Mouse (Mus musculus) adrenal gland, adult 18-20 months (tissue): Measurements from ENCODE around the gene Ddost. TPM values are rescaled to one million over a fixed set of nuclear protein-coding genes. Genes with fewer than 3 reads are reported as not detected.
A peak's percentile ranks its signal among the peaks of the same experiment; 100 is the strongest.

ENCODE experiments used
- DNase-seq, 2 experiments: peaks; one replicate each; pipeline ENCODE4 v3.0.0; 2021 to 2022; ENCODE audit warnings: low spot score in 2 of 2
- total RNA-seq, 2 experiments: library from RNA; stranded (reverse); gene quantifications; 1 replicate in 1 of 2; 2 replicates in 1 of 2; pipeline ENCODE4 v1.2.3; 2021

Gene Ddost
- total RNA-seq, 2 experiments from 2014 or later, result 115 to 119 TPM

DNA sequence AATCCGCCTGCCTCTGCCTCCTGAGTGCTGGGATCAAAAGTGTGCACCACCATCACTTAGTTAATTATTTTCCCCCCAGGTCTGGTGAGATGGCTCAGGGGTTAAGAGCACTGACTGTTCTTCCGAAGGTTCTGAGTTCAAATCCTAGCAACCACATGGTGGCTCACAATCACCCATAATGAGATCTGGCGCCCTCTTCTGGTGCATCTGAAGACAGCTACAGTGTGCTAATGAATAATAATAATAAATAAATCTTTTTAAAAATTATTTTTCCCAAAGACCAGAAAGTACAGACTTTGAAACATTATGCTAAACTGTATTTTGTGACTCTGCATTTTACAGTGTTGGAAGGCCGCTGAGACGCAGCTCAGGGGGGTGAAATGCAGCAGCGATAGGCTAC is 31.1 kb downstream of the Ddost start:
- DNase-seq, result no peak

DNA sequence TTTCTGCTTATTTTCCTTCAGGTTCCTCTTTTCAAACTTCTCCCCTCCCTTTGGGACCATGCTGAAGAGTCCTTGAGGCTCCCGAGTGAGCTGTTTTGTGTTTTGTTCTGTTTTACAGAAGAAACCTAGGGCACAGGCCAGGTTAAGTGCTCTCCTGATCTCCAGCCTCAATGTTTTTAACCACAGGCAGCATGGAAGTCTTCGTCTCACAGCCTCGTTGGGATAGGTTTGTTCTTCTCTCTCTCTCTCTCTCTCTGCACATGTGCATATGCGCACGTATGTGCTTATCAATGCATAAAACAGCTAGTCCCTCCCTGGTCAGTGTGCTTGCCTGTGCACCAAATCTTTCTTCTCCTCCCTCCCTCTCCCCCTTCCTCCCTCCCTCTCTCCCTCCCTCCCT is 32.3 kb downstream of the Ddost start:
- no peak for DNase-seq

DNA sequence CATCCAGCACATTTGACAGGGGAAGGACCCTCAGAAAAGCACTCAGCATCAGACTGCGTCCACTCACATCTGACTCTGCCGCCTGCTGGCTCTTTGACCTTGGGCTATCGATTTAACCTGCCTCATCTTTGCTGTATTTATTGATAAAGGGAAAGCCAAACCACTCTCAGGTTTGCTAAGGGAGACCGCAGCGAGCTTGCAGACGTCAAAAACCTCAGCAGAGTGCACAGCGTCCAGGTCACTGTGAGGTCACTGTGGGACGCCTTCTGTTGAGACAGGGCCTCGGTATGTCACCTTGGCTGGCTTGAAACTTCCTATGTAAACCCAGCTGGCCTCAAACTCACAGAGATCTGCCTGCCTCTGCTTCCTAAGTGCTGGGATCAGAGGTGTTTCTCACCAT is 32.8 kb downstream of the Ddost start:
- no peak for DNase-seq

DNA sequence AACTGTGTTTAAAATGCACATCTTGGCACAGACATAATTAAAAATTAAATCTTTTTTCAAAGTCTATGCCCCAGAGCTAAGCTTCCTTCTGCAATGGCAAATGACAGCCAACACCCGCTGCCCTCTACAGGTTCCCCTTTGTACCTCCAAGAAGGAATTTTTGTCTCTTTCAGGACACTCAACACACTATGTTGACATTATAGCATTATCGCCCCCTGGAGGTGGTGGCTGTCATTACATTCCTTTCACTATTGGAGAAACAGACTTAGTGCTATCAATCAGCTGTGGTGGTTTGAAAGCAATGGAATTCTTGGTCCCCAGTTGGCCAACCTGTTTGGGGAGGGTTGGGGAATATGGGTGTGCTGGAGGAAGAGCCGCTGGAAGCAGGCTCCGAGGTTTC is 35.4 kb downstream of the Ddost start:
- peak; percentile 47 to 56 for DNase-seq

DNA sequence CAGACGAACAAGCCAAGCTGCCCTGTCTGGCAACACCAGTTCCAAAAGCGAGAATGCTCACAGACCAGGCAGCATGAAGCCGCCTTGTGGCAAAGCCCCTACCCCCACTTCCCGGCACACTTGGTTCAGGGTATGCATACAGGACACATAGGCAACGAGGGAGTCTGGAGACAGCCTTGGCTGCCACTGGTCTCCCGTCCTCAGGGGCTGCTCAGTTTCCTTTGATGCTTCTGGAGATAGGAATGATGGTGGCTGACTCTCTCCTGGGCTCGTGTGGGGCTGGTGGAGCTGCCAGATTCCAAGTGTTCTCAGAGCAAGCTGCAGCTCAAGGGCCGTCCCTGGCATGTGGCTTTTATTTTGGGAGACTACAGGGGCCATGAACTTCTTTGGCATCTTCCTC is 36.9 kb downstream of the Ddost start:
- no peak for DNase-seq

DNA sequence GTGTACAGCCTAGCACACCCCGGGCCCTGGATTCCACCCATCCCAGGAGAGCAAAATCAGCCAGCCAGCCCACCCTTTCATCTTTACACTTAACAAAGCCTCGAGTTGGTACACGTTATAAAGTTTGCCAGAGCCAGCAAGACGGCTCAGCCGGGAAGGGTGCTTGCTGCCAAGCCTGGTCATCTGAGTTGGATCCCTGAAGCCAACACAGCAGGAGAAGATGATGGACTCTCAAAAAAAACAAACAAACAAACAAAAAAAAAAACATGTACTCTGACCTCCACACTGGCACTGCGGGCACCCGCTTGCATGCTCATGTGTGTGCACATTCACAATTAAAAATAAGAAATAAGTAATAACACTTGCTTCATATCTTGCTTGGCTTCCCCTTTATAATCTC is 37.5 kb downstream of the Ddost start:
- DNase-seq, result no peak

DNA sequence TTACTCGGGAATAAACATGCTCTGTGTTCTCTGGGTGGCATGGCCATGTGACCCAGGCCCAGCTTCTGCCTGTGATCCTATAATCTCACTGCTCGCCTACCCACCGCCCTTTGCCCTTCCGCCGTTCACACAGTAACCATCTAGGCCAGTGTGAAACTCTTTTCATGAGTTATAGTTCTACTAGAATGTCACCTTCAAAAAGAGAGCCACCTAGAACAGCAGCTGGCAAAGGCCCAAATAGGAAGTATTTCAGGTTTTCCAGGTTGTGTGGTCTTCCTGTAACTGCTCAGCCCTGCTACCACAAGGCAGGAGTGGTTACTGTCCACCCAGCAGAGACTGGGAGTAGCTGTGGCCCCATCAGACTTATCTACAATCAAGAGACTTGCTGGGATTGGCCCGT is 38.2 kb downstream of the Ddost start:
- DNase-seq, result no peak

DNA sequence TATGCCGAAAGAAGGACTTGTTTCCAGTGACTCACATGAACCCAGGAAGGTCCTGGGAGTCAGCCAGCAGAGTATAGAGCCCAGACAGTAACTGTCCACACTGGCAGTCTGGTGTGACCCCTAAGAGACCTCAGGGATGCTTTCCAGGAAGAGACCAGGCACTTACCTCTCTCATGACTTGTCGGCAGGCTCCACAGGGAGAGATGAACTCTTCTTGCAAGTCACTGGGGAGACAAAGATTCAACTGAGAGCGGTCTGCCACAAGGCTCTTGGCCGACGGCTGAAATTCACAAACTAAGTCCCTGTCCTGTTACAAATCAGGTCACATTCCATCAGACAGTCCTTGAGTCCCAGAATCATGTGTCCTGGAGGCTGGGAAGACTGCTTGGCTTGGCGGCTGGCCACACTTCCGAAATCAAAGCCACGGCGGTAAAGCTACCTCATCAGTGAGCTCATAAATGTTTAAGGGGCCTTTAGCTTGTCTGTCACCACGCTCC is 38.9 kb downstream of the Ddost start:
- DNase-seq, result peak; percentile 43 to 64

DNA sequence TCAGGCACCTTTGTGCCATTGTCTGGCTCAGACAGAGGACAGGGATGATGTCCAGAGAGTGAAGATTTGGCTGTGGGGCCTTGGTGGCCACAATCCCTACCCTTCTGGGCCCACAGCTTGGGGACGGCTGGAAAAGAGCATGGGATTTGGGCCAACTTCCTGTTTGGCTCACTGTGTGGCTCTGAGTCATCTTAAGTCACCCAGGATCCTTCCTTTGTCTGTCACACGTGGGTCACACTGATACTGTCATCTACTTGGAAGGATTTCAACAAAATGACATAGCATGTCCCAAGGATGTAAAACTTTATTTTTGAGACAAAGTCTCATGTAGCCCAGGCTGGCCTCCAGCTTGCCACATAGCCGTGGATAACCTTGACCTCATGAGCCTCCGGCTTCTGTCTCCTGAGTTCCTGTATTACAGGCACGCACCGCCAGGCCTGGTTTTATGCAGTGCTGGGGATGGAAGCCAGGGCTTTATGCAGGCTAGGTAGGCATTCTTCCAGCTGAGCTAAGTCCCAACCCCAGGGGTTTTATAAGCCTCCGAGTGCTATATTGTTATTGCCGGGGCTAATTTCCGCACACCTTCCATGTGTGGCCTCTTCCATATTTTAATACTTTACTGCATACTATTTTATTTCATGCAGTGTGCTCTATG is 40.5 kb downstream of the Ddost start:
- peak in 1 of 2 experiments; percentile 45 for DNase-seq

DNA sequence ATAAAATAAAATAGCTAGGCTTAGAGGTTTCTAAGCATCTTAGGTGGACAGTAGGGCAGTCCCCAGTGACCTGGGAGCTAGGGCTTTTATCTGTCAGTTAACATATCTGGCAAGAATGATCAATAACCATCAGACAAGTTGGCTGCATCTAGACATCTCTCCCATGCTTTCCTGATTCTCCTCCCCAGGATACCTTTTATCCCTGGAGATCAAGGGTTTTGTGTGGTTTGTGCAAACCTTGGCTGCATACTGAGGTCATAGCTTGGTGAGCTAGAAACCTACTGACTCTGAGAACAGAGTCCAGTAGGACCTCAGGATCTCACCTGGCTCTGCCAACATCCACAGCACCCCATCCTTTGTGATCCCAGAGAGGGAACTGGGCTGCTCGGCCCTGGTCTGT is 42.8 kb downstream of the Ddost start:
- no peak for DNase-seq

DNA sequence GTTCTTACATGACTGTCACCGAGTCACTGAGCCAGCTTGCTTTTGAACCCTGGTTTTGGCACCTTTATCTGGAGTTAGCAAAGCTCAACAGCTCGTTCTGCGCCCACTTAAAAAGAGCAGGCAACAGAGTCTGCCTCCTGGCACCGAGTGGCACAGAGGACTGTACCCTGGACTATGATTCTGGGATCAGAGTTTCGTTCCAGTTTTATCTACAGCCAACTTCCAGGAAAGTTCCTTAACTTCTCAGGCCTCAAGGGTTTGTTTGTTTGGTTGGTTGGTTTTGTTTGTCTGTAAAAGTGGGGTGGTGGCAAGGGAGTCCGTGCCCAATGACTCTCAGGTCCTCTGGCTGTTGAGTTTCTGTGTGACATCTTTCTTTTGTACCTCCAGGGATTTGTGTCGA is 44.2 kb downstream of the Ddost start:
- DNase-seq, result no peak

DNA sequence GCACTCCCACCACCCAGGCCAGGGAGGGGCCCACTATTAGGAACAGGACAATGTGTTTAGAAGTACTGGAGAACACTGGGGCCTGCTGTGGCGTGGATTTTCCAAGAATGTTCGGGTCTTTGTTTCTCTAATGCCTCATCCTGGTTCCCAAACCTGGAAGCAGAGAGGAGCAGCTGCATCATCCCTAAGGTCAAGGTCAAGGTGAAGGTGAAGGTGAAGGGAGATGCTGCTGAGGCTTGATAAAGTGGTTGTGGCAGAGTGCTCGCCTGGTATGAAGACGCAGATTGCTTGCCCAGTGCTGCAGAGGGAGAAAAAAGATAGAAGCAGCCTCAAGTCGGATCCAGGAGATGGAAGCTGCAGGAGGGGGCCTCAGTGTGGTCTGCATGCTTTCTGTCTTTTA is 47.3 kb downstream of the Ddost start:
- no peak for DNase-seq

DNA sequence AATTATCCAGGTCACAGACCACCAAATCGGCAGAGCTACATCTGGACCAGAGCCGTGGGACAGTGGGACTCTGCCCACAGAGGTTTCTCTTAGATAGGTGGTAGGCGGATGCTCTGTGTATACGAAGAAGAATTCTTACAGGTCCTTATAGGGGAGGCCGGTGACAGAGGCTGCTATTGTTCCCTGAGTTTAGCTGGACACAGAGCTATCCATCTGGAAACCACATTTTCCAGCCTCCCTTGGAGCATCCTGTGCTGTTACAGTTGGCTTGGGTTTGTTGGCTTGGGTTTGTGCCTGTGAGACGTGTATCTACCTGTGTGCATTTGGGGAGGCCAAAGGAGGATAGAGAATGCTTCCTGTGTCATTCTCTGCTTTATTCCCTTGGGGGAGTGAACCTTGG is 48.2 kb downstream of the Ddost start:
- DNase-seq, result no peak

DNA sequence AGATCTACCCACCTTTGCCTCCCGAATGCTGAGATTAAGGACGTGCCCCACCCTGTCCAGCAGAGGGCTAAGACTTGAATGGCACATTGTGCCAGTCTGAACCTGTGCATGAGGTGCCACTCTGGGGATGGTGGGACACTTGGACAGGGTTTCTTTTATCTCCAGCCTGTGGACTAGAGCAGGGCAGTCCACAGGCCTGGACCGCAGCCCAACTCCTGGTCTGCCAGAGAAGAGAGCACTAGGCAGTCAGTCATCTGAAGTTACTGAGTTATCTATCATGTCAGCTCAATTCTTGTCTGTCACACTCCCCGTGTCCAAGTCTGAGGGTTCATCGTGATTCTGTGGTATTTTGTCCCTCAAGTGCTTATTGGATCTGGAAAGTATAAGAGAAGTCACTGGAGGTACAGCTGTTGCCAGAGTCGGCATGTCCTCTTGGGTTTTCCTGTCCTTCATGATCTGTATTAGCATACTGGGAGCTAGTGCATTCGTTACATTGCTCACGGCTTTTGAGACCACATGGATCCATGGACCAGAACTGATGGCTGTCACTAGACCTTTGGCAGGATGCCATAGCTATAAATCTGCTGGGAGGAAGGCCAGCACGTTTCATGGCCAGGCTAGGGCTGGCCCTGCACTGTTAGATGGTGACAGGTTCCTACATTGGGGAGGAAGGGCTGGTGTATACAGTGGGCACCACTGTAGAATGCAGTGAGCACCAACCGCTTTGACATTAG is 49.1 kb downstream of the Ddost start:
- no peak for DNase-seq

DNA sequence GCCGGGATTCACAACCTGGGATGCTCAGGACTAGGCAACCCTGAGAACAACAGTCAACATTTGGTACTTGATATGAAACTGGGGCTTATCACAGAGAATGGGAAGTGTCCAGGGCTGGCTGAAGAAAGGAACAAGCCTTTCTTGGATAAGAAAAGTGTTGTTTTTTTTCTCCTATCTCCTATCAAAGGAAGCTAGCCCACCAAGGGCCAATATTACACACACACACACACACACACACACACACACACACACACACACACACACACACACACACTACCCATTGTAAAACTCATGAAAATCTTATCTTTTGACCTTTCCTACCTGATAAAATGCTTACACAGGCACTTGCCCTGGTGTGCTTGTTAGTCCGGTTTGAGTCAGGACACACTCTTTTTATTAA is 51.0 kb downstream of the Ddost start:
- DNase-seq, result no peak

DNA sequence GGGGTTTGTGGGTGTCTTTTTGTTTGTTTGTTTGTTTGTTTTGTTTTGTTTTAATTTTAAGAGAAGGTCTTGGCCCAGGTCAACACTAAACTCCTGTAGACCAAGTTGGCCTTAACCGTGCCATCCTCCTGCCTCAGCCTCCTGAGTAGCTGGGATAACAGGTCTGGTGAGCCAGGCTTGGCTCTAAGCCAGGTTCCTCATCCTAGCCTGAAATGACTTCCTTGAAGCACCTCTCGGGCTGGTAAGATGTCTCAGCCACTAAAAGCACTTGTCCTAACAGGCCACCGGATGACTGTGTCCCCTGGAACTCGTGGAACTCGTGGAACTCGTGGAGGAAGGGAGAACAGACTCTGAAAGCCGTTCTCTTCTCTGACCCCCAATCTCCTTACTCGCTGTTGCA is 51.6 kb downstream of the Ddost start:
- DNase-seq, result no peak

DNA sequence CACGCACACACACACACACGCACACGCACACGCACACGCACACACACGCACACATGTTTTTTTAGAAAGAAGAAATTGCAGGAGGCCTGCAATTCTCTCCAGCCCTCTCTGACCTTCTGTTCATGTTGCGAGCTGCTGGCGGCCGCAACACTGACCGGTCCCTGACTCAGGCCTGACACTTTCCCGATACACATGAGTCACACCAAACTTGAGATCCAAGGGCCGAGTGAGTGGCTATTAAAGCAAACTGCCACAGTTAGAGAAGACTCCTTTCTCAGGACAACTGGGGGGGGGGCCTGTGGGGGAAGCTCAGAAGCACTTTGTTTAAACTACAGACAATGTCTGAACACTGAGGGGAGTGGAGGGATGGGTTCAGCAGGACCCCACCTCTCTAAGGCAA is 52.0 kb downstream of the Ddost start:
- no peak for DNase-seq

DNA sequence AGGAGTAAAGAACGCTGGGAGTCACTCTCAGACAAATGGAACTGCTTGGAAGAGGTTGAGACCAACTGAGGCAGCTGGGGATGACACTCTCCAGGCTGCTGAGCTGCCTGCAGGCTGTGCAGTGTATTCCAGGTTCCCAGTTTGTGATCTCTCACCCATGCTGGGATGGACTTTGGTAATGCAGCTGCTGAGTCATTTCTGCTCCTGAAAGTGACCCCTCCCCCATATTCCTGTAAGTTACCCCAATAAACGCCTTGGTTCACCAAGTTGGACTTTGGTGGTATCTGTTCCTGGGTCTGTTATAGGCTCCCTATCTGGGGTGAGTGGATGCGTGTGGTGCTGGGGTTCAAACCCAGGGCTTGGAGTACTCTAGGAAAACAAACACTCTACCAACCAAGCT is 53.6 kb downstream of the Ddost start:
- DNase-seq, result no peak

DNA sequence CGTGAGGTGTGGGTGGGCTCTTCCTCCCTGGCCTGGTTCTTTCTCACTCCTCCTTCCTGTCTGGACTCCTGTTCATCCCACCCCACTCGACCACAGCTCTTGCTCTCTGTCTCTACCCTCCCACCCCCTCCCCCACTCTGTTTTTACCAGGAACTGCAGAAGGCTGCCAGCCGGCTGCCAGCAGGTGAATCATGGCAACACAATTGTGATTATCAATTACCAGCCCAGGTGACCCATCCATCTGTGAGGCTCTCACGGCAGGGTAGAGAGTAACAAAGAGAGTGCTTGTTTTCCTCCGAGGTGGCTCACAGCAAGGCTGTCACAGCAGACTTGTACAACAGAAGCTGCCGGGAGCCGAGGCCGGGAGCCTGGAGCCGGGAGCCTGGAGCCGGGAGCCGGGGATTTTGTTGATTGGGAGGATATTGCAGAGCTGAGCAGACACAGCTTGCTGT is 56.9 kb downstream of the Ddost start:
- no peak for DNase-seq
